Mouse (Mus musculus) forebrain, embryonic 16.5 days (tissue): Measurements from ENCODE around the gene Bud23. TPM values are rescaled to one million over a fixed set of nuclear protein-coding genes. Genes with fewer than 3 reads are reported as not detected.

ENCODE experiments used
- ATAC-seq: fragments of 200-750 bp; cut with Nextera tagmentation; 2 replicates; pipeline ENCODE4 v1.8.0; 2017; ENCODE audit warnings: mild to moderate bottlenecking, moderate library complexity
- H3K27ac ChIP-seq: fragments of 300-500 bp; sonication (generic); 2 replicates; pipeline ENCODE4 v1.5.1; 2014; ENCODE audit warnings: low read length, control low read depth
- H3K27me3 ChIP-seq: fragments of 300-500 bp; sonication (generic); replicated peaks from 2 replicates; pipeline ENCODE4 v1.6.1; 2014; ENCODE audit warnings: low read length; ENCODE audit not compliant: control insufficient read depth, insufficient read depth
- H3K36me3 ChIP-seq: fragments of 300-500 bp; sonication (generic); 2 replicates; pipeline ENCODE4 v1.6.1; 2014; ENCODE audit not compliant: control insufficient read depth, insufficient read depth
- H3K4me1 ChIP-seq: fragments of 300-500 bp; sonication (generic); replicated peaks from 2 replicates; pipeline ENCODE4 v1.6.1; 2014; ENCODE audit warnings: low read length; ENCODE audit not compliant: control insufficient read depth, insufficient read depth
- H3K4me2 ChIP-seq: fragments of 300-500 bp; sonication (generic); 2 replicates; pipeline ENCODE4 v1.6.1; 2014; ENCODE audit warnings: mild to moderate bottlenecking, low read length, control low read depth
- H3K4me3 ChIP-seq: fragments of 300-500 bp; sonication (generic); replicated peaks from 2 replicates; pipeline ENCODE4 v1.5.1; 2014; ENCODE audit warnings: mild to moderate bottlenecking, low read length, control low read depth
- H3K9ac ChIP-seq: fragments of 300-500 bp; sonication (generic); replicated peaks from 2 replicates; pipeline ENCODE4 v1.6.1; 2014; ENCODE audit warnings: low read depth, low read length, control low read depth
- H3K9me3 ChIP-seq: fragments of 300-500 bp; sonication (generic); 2 replicates; pipeline ENCODE4 v1.6.1; 2016; ENCODE audit warnings: low read length; ENCODE audit not compliant: control insufficient read depth
- WGBS: fragments of 180-500 bp; shearing (Covaris S2); extraction: QIAGEN DNeasy Blood & Tissue Kit; methylation state at CpG from one replicate; pipeline ENCODE4 v1.1.7; 2014; 5-methylcytosine and 5-hydroxymethylcytosine counted together
- polyA plus RNA-seq: library from polyadenylated mRNA; unstranded; fragments of >200 nt; fragmentation: Nextera tagmentation; extraction: Ambion mirVana; gene quantifications from 2 replicates; pipeline ENCODE4 v1.2.1, GENCODE M21; 2015

Bud23 gene
- polyA plus RNA-seq, 1 experiment from 2014 or later = 96.3 TPM

GRCm38 (mm10) chr5:135048539-135048938, 16.2 kb downstream of the Bud23 start:
- 89% methylated on average over 5 of the region's 5 CpGs for WGBS

GRCm38 (mm10) chr5:135044575-135044974, 20.2 kb downstream of the Bud23 start:
- Histone ChIP-seq H3K27me3 (no peaks in the 10 kb centered on the region), H3K9ac (no peak overlapping the region), H3K36me3 (peaks cover 6% of the 10 kb centered on the region), H3K4me1 (no peaks in the 10 kb centered on the region), H3K27ac (no peak overlapping the region), H3K4me3 (no peak overlapping the region), H3K4me2 (no peak overlapping the region), H3K9me3 (no peaks in the 10 kb centered on the region)
- WGBS = 89% methylated on average over 3 of the region's 3 CpGs
- no peak for ATAC-seq

More at GRCm38 (mm10) chr5:135048539-135048938, 16.2 kb downstream of the Bud23 start:
- Histone ChIP-seq H3K9ac (no peak overlapping the region), H3K4me2 (no peak overlapping the region), H3K27ac (no peak overlapping the region), H3K27me3 (no peaks in the 10 kb centered on the region), H3K36me3 (peaks cover 11% of the 10 kb centered on the region), H3K4me3 (no peak overlapping the region), H3K4me1 (no peaks in the 10 kb centered on the region), H3K9me3 (no peaks in the 10 kb centered on the region)
- ATAC-seq = no peak

- no peak overlapping the region for H3K9ac ChIP-seq
- ATAC-seq = no peak
- H3K4me2 ChIP-seq = no peak overlapping the region
- H3K36me3 ChIP-seq = peaks cover 6% of the 10 kb centered on the region
- H3K4me1 ChIP-seq = no peaks in the 10 kb centered on the region
- no peaks in the 10 kb centered on the region for H3K9me3 ChIP-seq
- WGBS = 29% methylated on average over 21 of the region's 21 CpGs
- no peak overlapping the region for H3K4me3 ChIP-seq
- H3K27ac ChIP-seq = no peak overlapping the region
- no peaks in the 10 kb centered on the region for H3K27me3 ChIP-seq
Observed at GRCm38 (mm10) chr5:135042105-135042788, 22.5 kb downstream of the Bud23 start.

GRCm38 (mm10) chr5:135040777-135041176, 24.0 kb downstream of the Bud23 start:
- H3K36me3 ChIP-seq = peaks cover 6% of the 10 kb centered on the region
- no peak overlapping the region for H3K9ac ChIP-seq

GRCm38 (mm10) chr5:135040059-135040458, 24.7 kb downstream of the Bud23 start:
- Histone ChIP-seq H3K4me1 (no peaks in the 10 kb centered on the region), H3K27me3 (no peaks in the 10 kb centered on the region), H3K4me2 (no peak overlapping the region), H3K9me3 (no peaks in the 10 kb centered on the region), H3K27ac (no peak overlapping the region), H3K36me3 (peaks cover 2% of the 10 kb centered on the region), H3K4me3 (no peak overlapping the region), H3K9ac (no peak overlapping the region)
- ATAC-seq = no peak
- WGBS = 39% methylated on average over 6 of the region's 6 CpGs

More at GRCm38 (mm10) chr5:135040777-135041176, 24.0 kb downstream of the Bud23 start:
- WGBS = 85% methylated on average over 11 of the region's 11 CpGs
- H3K27ac ChIP-seq = no peak overlapping the region
- ATAC-seq = no peak
- H3K9me3 ChIP-seq = no peaks in the 10 kb centered on the region
- no peaks in the 10 kb centered on the region for H3K27me3 ChIP-seq
- H3K4me3 ChIP-seq = no peak overlapping the region
- H3K4me2 ChIP-seq = no peak overlapping the region
- H3K4me1 ChIP-seq = no peaks in the 10 kb centered on the region

- no peak overlapping the region for H3K4me3 ChIP-seq
- peaks cover 2% of the 10 kb centered on the region; the same call in 1 of the 2 replicates for H3K9me3 ChIP-seq
- H3K9ac ChIP-seq = no peak overlapping the region
- H3K27ac ChIP-seq = no peak overlapping the region
- H3K4me2 ChIP-seq = no peak overlapping the region
- H3K36me3 ChIP-seq = no peaks in the 10 kb centered on the region
- H3K4me1 ChIP-seq = no peaks in the 10 kb centered on the region
- no peaks in the 10 kb centered on the region for H3K27me3 ChIP-seq
- no peak for ATAC-seq
- WGBS = 83% methylated on average over 9 of the region's 9 CpGs
Observed at GRCm38 (mm10) chr5:135039541-135039940, 25.2 kb downstream of the Bud23 start.

GRCm38 (mm10) chr5:135037946-135038345, 26.8 kb downstream of the Bud23 start:
- H3K4me2 ChIP-seq = no peak overlapping the region
- 87% methylated on average over 3 of the region's 3 CpGs for WGBS
- no peak overlapping the region for H3K27ac ChIP-seq
- no peak for ATAC-seq
- no peak overlapping the region for H3K4me3 ChIP-seq
- H3K27me3 ChIP-seq = no peaks in the 10 kb centered on the region
- no peak overlapping the region for H3K9ac ChIP-seq
- H3K36me3 ChIP-seq = no peaks in the 10 kb centered on the region
- H3K4me1 ChIP-seq = no peaks in the 10 kb centered on the region
- peaks cover 3% of the 10 kb centered on the region; the same call in 1 of the 2 replicates for H3K9me3 ChIP-seq

GRCm38 (mm10) chr5:135035608-135036359, 29.0 kb downstream of the Bud23 start:
- no peak overlapping the region for H3K4me2 ChIP-seq
- peaks cover 3% of the 10 kb centered on the region; the same call in 1 of the 2 replicates for H3K9me3 ChIP-seq
- no peak overlapping the region for H3K4me3 ChIP-seq
- no peaks in the 10 kb centered on the region for H3K27me3 ChIP-seq
- H3K27ac ChIP-seq = no peak overlapping the region
- H3K4me1 ChIP-seq = no peaks in the 10 kb centered on the region
- H3K9ac ChIP-seq = no peak overlapping the region
- ATAC-seq = no peak
- 67% methylated on average over 18 of the region's 18 CpGs for WGBS
- no peaks in the 10 kb centered on the region for H3K36me3 ChIP-seq

GRCm38 (mm10) chr5:135034593-135034992, 30.2 kb downstream of the Bud23 start:
- H3K9ac ChIP-seq = no peak overlapping the region
- no peak for ATAC-seq
- H3K9me3 ChIP-seq = peaks cover 3% of the 10 kb centered on the region; the same call in 1 of the 2 replicates
- no peak overlapping the region for H3K27ac ChIP-seq
- no peaks in the 10 kb centered on the region for H3K36me3 ChIP-seq
- no peaks in the 10 kb centered on the region for H3K27me3 ChIP-seq
- no peak overlapping the region for H3K4me3 ChIP-seq
- WGBS = 98% methylated on average over 2 of the region's 2 CpGs
- no peak overlapping the region for H3K4me2 ChIP-seq
- H3K4me1 ChIP-seq = no peaks in the 10 kb centered on the region
